In the genomic region with DNA sequence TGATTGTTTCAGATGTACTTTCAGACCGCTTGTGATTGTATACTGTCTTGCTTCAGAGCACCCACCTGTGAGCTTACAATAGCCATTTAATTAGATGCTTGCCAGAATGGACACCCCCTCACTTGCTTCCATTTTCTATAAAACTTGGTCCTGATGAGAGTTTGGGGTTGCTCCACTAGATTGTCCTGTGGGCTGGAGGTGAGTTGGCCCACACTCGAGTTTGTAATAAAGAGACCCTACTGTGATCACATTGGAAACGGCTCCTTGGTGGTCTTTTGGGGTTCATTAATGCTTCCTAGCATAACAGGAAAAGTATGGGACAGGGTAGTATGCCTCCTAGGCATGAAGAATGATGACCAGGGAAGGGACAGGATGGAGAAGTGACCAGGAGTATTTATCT, we compare ENCODE assay signal across 15 mouse cellular contexts.
DNase-seq lines count a peak whose midpoint lies in the region; ATAC-seq and TF ChIP-seq lines count a peak whose summit lies in the region.
"Had no signal": no experiment of that assay in that cellular context is flagged by ENCODE, and none has a peak within 500 bp of the region (broad histone marks: within the 10 kb centered on the region; RNA-seq: fewer than 3 reads in every experiment).

No protein-coding gene starts in this region.

- no peak for TF ChIP-seq POLR2A in lung, adult 2 months (IDR thresholded peaks at IDR 0.05; ENCODE audit: borderline replicate concordance, extremely low read depth, low read depth, low read length)
- no peak for TF ChIP-seq POLR2A in testis, adult 2 months (IDR thresholded peaks at IDR 0.05; ENCODE audit: control insufficient read depth, low read depth, low read length)

- no peak overlapping the region for H3K4me2 ChIP-seq in hindbrain, embryonic 16.5 days (ENCODE audit: low read length)
- no peak overlapping the region for H3K4me2 ChIP-seq in hindbrain, embryonic 13.5 days
- H3K4me2 ChIP-seq in lung, embryonic 16.5 days (ENCODE audit: low read depth, low read length) = no peak overlapping the region
- H3K4me2 ChIP-seq: embryonic facial prominence, embryonic 12.5 days; heart, embryonic 11.5 days; limb, embryonic 13.5 days; liver, embryonic 13.5 days had no signal

- H3K9ac ChIP-seq in hindbrain, embryonic 16.5 days (ENCODE audit: low read depth, low read length) = no peak overlapping the region
- H3K9ac ChIP-seq in hindbrain, embryonic 13.5 days = no peak overlapping the region
- no peak overlapping the region for H3K9ac ChIP-seq in lung, embryonic 16.5 days (ENCODE audit: low read length)
- H3K9ac ChIP-seq: embryonic facial prominence, embryonic 12.5 days; limb, embryonic 13.5 days; liver, embryonic 13.5 days had no signal

- H3K27ac ChIP-seq in hindbrain, embryonic 16.5 days (ENCODE audit: low read depth, low read length) = peak overlapping the region; percentile 48; the same call in 1 of the 2 replicates
- no peak overlapping the region for H3K27ac ChIP-seq in hindbrain, embryonic 13.5 days
- H3K27ac ChIP-seq in lung, embryonic 16.5 days (ENCODE audit: low read length) = peak overlapping the region; percentile 55
- 0 out of 2 replicates have a peak overlapping the region, but pooled peaks have one; percentile 29 for H3K27ac ChIP-seq in testis, adult 2 months (ENCODE audit: control insufficient read depth, insufficient read depth, low read depth, low read length)
- H3K27ac ChIP-seq: embryonic facial prominence, embryonic 12.5 days; limb, embryonic 13.5 days; liver, embryonic 13.5 days had no signal

- ATAC-seq in hindbrain, embryonic 16.5 days = no peak
- no peak for ATAC-seq in hindbrain, embryonic 13.5 days (ENCODE audit: low FRiP score)
- ATAC-seq in lung, embryonic 16.5 days (ENCODE audit: low read depth) = no peak
- ATAC-seq: inflammation-experienced regulatory T-cells, adult 6 months had no signal

- H3K36me3 ChIP-seq in hindbrain, embryonic 16.5 days (ENCODE audit: control insufficient read depth, insufficient read depth, low read length) = no peaks in the 10 kb centered on the region
- no peaks in the 10 kb centered on the region for H3K36me3 ChIP-seq in hindbrain, embryonic 13.5 days
- H3K36me3 ChIP-seq in lung, embryonic 16.5 days (ENCODE audit: control insufficient read depth, insufficient read depth, low read length) = no peaks in the 10 kb centered on the region
- H3K36me3 ChIP-seq in testis, adult 2 months (ENCODE audit: control insufficient read depth, insufficient read depth, low read length) = no peaks in the 10 kb centered on the region
- H3K36me3 ChIP-seq: embryonic facial prominence, embryonic 12.5 days; limb, embryonic 13.5 days; liver, embryonic 13.5 days had no signal

- no peaks in the 10 kb centered on the region for H3K9me3 ChIP-seq in hindbrain, embryonic 16.5 days (ENCODE audit: control insufficient read depth, low read length)
- H3K9me3 ChIP-seq in hindbrain, embryonic 13.5 days = no peaks in the 10 kb centered on the region
- no peaks in the 10 kb centered on the region for H3K9me3 ChIP-seq in lung, embryonic 16.5 days (ENCODE audit: control insufficient read depth, low read length)
- H3K9me3 ChIP-seq: embryonic facial prominence, embryonic 12.5 days; limb, embryonic 13.5 days; liver, embryonic 13.5 days; megakaryocyte, embryonic 14.5 days had no signal

- H3K4me1 ChIP-seq in hindbrain, embryonic 16.5 days (ENCODE audit: control insufficient read depth, insufficient read depth, low read depth, low read length) = peaks cover 11% of the 10 kb centered on the region
- peaks cover 18% of the 10 kb centered on the region for H3K4me1 ChIP-seq in hindbrain, embryonic 13.5 days (replicated peaks)
- peaks cover 5% of the 10 kb centered on the region; the same call in 1 of the 2 replicates for H3K4me1 ChIP-seq in lung, embryonic 16.5 days (replicated peaks; ENCODE audit: control insufficient read depth, insufficient read depth, low read length)
- H3K4me1 ChIP-seq in lung, adult 2 months (ENCODE audit: control insufficient read depth, insufficient read depth, low read length) = peaks cover 10% of the 10 kb centered on the region
- H3K4me1 ChIP-seq in testis, adult 2 months (ENCODE audit: control insufficient read depth, insufficient read depth, low read length) = peaks cover 3% of the 10 kb centered on the region
- H3K4me1 ChIP-seq: limb, embryonic 13.5 days; liver, embryonic 13.5 days had no signal

- no peak for TF ChIP-seq CTCF in lung, adult 2 months (IDR thresholded peaks at IDR 0.05; ENCODE audit: insufficient read depth, low read length)
- TF ChIP-seq CTCF in testis, adult 2 months (IDR thresholded peaks at IDR 0.05; ENCODE audit: control insufficient read depth, insufficient read depth, insufficient replicate concordance, low read depth, low read length) = no peak

- 66% methylated on average over 3 of the region's 3 CpGs for WGBS in hindbrain, embryonic 16.5 days
- WGBS in hindbrain, embryonic 13.5 days = 71% methylated on average over 3 of the region's 3 CpGs
- WGBS in lung, embryonic 16.5 days = 86% methylated on average over 3 of the region's 3 CpGs
- 93% methylated on average over 3 of the region's 3 CpGs for WGBS in lung, adult 2 months

- no peak for DNase-seq in lung, adult 2 months
- no peak for DNase-seq in testis, postnatal 14 days (ENCODE audit: low spot score)
- DNase-seq in thymus, postnatal 14 days = no peak
- DNase-seq: liver, embryonic 13.5 days; thymus, postnatal 25 days had no signal

- H3K27me3 ChIP-seq in hindbrain, embryonic 16.5 days (replicated peaks; ENCODE audit: control insufficient read depth, insufficient read depth, low read length) = no peaks in the 10 kb centered on the region
- no peaks in the 10 kb centered on the region for H3K27me3 ChIP-seq in hindbrain, embryonic 13.5 days
- no peaks in the 10 kb centered on the region for H3K27me3 ChIP-seq in lung, embryonic 16.5 days (ENCODE audit: control insufficient read depth, insufficient read depth, low read depth, low read length)
- H3K27me3 ChIP-seq in testis, adult 2 months (ENCODE audit: control insufficient read depth, insufficient read depth, low read length) = no peaks in the 10 kb centered on the region
- H3K27me3 ChIP-seq: embryonic facial prominence, embryonic 12.5 days; limb, embryonic 13.5 days; liver, embryonic 13.5 days had no signal

- H3K4me3 ChIP-seq in hindbrain, embryonic 16.5 days (ENCODE audit: low read length) = no peak overlapping the region
- H3K4me3 ChIP-seq in hindbrain, embryonic 13.5 days = no peak overlapping the region
- no peak overlapping the region for H3K4me3 ChIP-seq in lung, embryonic 16.5 days (ENCODE audit: low read length)
- H3K4me3 ChIP-seq in lung, adult 2 months (replicated peaks; ENCODE audit: extremely low read depth, low read depth, low read length) = no peak overlapping the region
- no peak overlapping the region for H3K4me3 ChIP-seq in testis, adult 2 months (ENCODE audit: control insufficient read depth, low read depth, low read length)
- H3K4me3 ChIP-seq: embryonic facial prominence, embryonic 12.5 days; erythroblast, embryonic 14.5 days; limb, embryonic 13.5 days; liver, embryonic 13.5 days; megakaryocyte, embryonic 14.5 days had no signal
